In the genomic region with DNA sequence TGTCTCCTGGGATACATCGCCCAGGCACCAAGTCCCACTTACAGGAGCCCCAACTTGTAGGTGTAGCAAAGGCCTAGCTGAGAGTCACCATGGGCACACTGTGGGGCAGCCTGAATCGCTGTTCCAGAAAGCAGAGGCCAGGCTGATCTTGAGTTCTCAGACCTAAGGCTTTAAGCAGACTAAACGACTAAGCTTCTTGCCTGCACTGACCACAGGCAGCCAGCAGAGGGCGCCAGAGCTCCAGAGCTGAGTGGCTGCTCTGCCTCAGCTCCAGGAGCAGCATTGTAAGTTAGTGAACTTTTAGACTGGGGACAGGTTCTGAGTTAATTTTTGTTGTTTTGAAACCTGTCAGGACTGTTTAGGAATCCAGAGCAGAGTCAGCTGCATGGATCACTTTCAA, we compare ENCODE assay signal across 9 mouse cellular contexts. TPM values are rescaled to one million over a fixed set of nuclear protein-coding genes. Genes with fewer than 3 reads are reported as not detected.
DNase-seq lines count a peak whose midpoint lies in the region; ATAC-seq and TF ChIP-seq lines count a peak whose summit lies in the region.
"Had no signal": no experiment of that assay in that cellular context is flagged by ENCODE, and none has a peak within 500 bp of the region (broad histone marks: within the 10 kb centered on the region; RNA-seq: fewer than 3 reads in every experiment).

No protein-coding gene starts in this region.

- intact Hi-C loops in gastrocnemius, postnatal 14 days (cut with DNase I; ENCODE audit: low total_unique reads), result loop anchor here (2.0 kb wide), 1 partner anchor 85 kb away; no protein-coding TSS in a partner anchor

- no peaks in the 10 kb centered on the region for H3K4me1 ChIP-seq in kidney, postnatal 0 days (replicated peaks; ENCODE audit: insufficient read depth, low read length)
- H3K4me1 ChIP-seq in liver, embryonic 14.5 days (replicated peaks; ENCODE audit: control insufficient read depth in 2 of 2, insufficient read depth in 2 of 2, low read length in 1 of 2), result no peaks in the 10 kb centered on the region
- H3K4me1 ChIP-seq: embryonic facial prominence, embryonic 12.5 days had no signal

- peaks cover 25% of the 10 kb centered on the region for H3K36me3 ChIP-seq in kidney, postnatal 0 days (ENCODE audit: insufficient read depth, low read length)
- H3K36me3 ChIP-seq in liver, embryonic 14.5 days (replicated peaks; ENCODE audit: control insufficient read depth, insufficient read depth, low read depth), result no peaks in the 10 kb centered on the region

- DNase-seq in urinary bladder, adult 18-20 months (ENCODE audit: low spot score in 2 of 2), result peak; percentile 55 to 57
- DNase-seq in urinary bladder, postnatal 10 days (ENCODE audit: low spot score), result no peak
- DNase-seq in cerebellum, postnatal 14 days, result peak; percentile 82 to 87
- peak; percentile 75 for DNase-seq in gastrocnemius, postnatal 14 days
- DNase-seq in kidney, postnatal 0 days (ENCODE audit: low spot score), result peak; percentile 88
- DNase-seq in liver, embryonic 14.5 days (ENCODE audit: low read depth in 3 of 3, low spot score in 3 of 3), result peak in 2 of 3 experiments; percentile 26 to 42
- peak; percentile 29 for DNase-seq in ovary, adult 18-20 months (ENCODE audit: low spot score)
- DNase-seq in testis, postnatal 10 days (ENCODE audit: low spot score), result peak; percentile 88

- TF ChIP-seq EP300 in liver, embryonic 14.5 days (IDR thresholded peaks at IDR 0.05; ENCODE audit: low read depth), result no peak

- TF ChIP-seq CTCF in kidney, postnatal 0 days (IDR thresholded peaks at IDR 0.05; ENCODE audit: low read depth), result peak; percentile 100
- TF ChIP-seq CTCF in liver, embryonic 14.5 days (IDR thresholded peaks at IDR 0.05; ENCODE audit: low read depth), result peak; percentile 99

- no peak overlapping the region for H3K4me2 ChIP-seq in kidney, postnatal 0 days (ENCODE audit: low read length)
- H3K4me2 ChIP-seq in liver, embryonic 14.5 days (ENCODE audit: low read depth), result no peak overlapping the region
- H3K4me2 ChIP-seq: embryonic facial prominence, embryonic 12.5 days had no signal

- H3K9me3 ChIP-seq in kidney, postnatal 0 days (replicated peaks; ENCODE audit: low read length), result no peaks in the 10 kb centered on the region
- no peaks in the 10 kb centered on the region for H3K9me3 ChIP-seq in liver, embryonic 14.5 days (ENCODE audit: control insufficient read depth, low read length)

- no peaks in the 10 kb centered on the region for H3K27me3 ChIP-seq in kidney, postnatal 0 days (ENCODE audit: insufficient read depth, low read length)
- H3K27me3 ChIP-seq in liver, embryonic 14.5 days (ENCODE audit: control insufficient read depth, insufficient read depth, low read length), result no peaks in the 10 kb centered on the region
- H3K27me3 ChIP-seq: embryonic facial prominence, embryonic 12.5 days had no signal

- no peak overlapping the region for H3K27ac ChIP-seq in kidney, postnatal 0 days
- no peak overlapping the region for H3K27ac ChIP-seq in liver, embryonic 14.5 days
- H3K27ac ChIP-seq: embryonic facial prominence, embryonic 12.5 days had no signal

- H3K9ac ChIP-seq in kidney, postnatal 0 days (ENCODE audit: low read depth, low read length), result no peak overlapping the region
- no peak overlapping the region for H3K9ac ChIP-seq in liver, embryonic 14.5 days (replicated peaks)
- H3K9ac ChIP-seq: embryonic facial prominence, embryonic 12.5 days had no signal

- H3K4me3 ChIP-seq in kidney, postnatal 0 days (replicated peaks; ENCODE audit: low read depth, low read length), result no peak overlapping the region
- H3K4me3 ChIP-seq in liver, embryonic 14.5 days (ENCODE audit: insufficient read depth in 1 of 2, low read depth in 2 of 2, low read length in 2 of 2), result no peak overlapping the region
- H3K4me3 ChIP-seq: embryonic facial prominence, embryonic 12.5 days had no signal

- WGBS in kidney, postnatal 0 days, result 25% methylated on average over 4 of the region's 4 CpGs
- WGBS in liver, embryonic 14.5 days (ENCODE audit: insufficient replicate concordance), result 16% methylated on average over 4 of the region's 4 CpGs

- no peak for ATAC-seq in kidney, postnatal 0 days (replicated peaks; ENCODE audit: low FRiP score, low read depth)
- ATAC-seq in liver, embryonic 14.5 days (ENCODE audit: insufficient read depth), result no peak

RNA-seq across cellular contexts. Expression of gene Acox3, which starts 12.9 kb away (rescaled TPM):
- total RNA-seq in gastrocnemius, postnatal 14 days (2021), result 10 to 100 TPM; 12.0 to 12.9 TPM
- 15.0 and 15.5 TPM in 2 replicates for polyA plus RNA-seq in kidney, postnatal 0 days (2015; fragmentation: Nextera tagmentation; extraction: Ambion mirVana)
- 3.4 and 3.6 TPM in 2 replicates for polyA plus RNA-seq in liver, embryonic 14.5 days (2012; rRNA removed)
- 2.5 and 3.2 TPM in 2 replicates for polyA plus RNA-seq in liver, embryonic 14.5 days (2014; fragmentation: Nextera tagmentation; extraction: Ambion mirVana)

RNA-seq across cellular contexts. Expression of gene Trmt44, which starts 20.8 kb away (rescaled TPM):
- total RNA-seq in gastrocnemius, postnatal 14 days (2021), result 1 to 10 TPM; 1.5 to 1.8 TPM
- 4.2 and 5.4 TPM in 2 replicates for polyA plus RNA-seq in kidney, postnatal 0 days (2015; fragmentation: Nextera tagmentation; extraction: Ambion mirVana)
- polyA plus RNA-seq in liver, embryonic 14.5 days (2012; rRNA removed), result 1.5 and 2.0 TPM in 2 replicates
- 1.8 and 2.3 TPM in 2 replicates for polyA plus RNA-seq in liver, embryonic 14.5 days (2014; fragmentation: Nextera tagmentation; extraction: Ambion mirVana)
